Mouse (Mus musculus): ENCODE data around the gene Prpf3. TPM values are rescaled to one million over a fixed set of nuclear protein-coding genes. Genes with fewer than 3 reads are reported as not detected.
"Not testable (repeated sequence)": the region's sequence is repeated elsewhere in the genome, so short reads cannot be mapped to it uniquely, and the experiment has no call there.

Prpf3 gene
- total RNA-seq, 2 experiments from 2014 or later: 34.9 to 41.5 TPM

DNA sequence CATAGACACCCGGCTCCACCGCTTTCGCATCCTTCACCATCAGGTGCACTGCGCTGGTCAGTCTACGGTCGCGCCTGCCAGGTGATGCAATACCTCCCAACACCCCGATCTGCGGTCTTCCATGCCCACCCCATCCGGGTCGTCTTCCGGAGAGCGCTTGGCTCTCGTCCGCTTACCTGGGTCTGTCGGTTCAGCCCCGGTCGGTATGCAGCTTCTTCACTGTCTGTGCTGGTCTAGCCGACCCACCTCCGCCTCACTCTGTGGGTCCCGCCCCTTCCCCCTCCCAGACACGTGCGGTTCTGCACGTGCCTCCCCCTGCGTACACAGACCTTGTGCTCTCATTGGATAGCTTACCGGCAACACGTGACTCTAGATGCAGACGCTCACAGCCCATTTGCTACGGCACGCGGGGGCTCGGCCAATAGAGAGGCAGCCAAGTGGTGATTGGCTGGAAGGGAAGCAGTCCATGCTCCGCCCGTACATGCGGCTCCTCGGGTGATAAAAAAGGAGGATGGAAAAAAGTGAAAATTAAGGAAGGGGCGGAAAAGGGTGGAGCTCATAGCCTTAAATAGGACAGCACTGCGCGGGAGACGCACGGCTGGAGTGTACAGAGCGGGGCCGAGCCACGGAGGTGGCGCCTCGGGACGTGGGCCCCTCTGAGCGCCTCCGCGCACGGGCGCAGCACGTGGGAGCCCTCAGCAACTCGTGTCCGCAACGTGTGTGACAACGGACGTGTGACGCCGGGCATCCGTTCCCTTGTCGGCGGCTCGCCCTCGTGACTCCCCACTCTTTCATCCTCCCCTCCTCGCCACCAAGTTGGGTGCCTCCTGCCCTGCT is 26.5 kb upstream of the Prpf3 start, which contains the start of gene Ciart:
Gene Ciart (minus strand): TSS at position 273 of the 837 bp plus-strand sequence.
- DNase-seq: peak; percentile 94
- intact Hi-C loops (cut with DNase I): loop anchor here (1.0 kb wide), 1 partner anchor 25 kb away; no protein-coding TSS in a partner anchor

DNA sequence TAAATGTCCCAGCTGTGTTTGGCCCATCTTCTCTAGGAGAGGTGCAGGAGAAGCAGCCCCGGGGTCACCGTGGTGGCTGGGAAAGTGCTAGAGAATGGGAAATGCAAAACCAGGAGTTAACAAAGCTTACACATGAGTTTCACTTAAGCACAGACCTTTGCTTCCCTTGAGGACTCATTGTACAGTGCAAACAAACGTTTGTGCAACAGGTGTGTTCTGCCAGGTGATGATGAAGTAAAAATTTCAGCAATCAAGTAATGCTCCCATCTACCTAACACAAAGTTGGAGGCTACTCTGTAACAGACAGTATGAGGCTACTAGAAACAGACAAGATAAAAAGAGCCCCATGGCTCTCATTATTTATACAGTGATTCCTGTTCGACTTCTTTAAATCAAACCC is 23.4 kb upstream of the Prpf3 start:
- intact Hi-C loops (cut with DNase I): no loop called here
- DNase-seq: no peak

DNA sequence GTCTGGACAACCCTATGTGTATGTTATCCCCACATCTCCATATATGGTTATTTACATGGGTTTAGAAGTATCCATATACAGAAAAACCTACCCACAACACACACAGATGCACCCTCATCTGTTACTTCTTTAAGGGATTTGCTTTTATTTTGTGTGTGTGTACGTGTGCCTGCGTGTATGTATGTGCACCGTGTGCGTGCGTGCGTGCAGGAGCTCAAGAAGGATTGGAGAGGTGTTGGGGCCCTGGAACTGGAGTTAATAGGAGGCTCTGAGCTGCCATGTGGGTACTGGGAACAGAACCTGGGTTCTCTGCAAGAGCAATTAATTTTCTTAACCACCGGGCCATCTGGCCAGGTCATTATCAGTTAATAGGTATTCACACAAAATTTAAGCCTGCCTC is 16.4 kb upstream of the Prpf3 start:
- intact Hi-C loops (cut with DNase I): no loop called here
- no peak for DNase-seq

DNA sequence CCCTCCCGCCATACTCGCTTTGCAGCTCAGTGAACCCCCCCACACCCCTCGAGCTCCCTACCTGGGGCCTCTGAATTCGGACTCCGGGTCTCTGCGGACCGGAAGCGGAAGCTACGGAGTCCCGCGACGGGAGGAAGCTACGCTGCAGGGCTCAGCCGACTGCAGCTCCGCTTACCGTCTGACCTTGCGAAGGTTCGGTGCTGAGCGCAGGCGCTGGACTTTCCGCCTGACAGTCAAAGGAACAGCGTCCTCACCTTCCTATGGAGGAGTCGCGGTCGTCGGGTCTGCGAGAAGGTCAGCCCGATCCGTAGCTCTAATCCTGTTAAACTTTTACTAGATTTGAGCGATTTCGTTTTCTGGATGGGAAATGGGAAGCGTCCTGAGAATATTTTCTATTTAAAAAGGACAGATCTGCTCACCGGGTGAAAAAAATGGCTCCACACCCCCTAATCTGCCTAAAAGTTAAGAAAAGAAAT is 15.7 kb upstream of the Prpf3 start, which contains the start of gene Mrps21:
Gene Mrps21 (minus strand): TSS at position 128 of the 476 bp plus-strand sequence.
- intact Hi-C loops (cut with DNase I): no loop called here
- peak; percentile 86 for DNase-seq

DNA sequence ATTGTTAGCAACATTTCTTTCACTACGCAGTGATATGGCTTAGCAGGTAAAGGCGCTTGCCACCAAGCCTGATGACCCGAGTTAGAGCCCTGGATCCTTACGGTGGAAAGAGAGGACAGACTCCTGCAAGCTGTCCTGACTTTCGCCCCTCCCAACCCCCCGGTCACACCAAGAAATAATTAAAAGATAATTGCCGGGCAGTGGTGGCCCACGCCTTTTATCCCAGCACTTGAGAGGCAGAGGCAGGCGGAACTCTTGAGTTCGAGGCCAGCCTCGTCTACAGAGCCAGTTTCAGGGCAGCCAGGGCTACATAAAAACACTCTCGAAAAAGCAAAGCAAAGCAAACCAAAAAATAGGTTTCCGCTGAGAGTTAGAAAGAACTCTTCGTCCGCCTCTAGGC is 15.3 kb upstream of the Prpf3 start:
- intact Hi-C loops (cut with DNase I): no loop called here
- no peak for DNase-seq

DNA sequence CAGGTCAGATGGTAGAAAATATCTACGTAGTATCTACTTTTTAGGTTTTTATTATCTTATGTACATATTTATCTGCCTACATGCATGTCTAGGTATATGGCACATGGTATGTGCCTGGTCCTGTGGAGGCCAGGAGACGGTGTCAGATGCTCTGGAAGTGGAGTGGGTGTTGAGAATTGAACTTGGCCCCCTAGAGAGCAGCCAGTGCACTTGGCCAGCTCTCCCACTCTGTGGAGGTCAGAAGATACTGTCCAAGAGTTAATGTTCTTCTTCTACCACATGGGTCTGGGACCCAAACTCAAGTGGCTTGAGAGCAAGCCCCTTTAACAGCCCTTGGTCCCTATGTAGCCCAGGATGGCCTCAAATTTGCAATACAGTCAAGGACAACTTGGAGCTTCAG is 11.7 kb upstream of the Prpf3 start:
- no peak for DNase-seq
- intact Hi-C loops (cut with DNase I): no loop called here

DNA sequence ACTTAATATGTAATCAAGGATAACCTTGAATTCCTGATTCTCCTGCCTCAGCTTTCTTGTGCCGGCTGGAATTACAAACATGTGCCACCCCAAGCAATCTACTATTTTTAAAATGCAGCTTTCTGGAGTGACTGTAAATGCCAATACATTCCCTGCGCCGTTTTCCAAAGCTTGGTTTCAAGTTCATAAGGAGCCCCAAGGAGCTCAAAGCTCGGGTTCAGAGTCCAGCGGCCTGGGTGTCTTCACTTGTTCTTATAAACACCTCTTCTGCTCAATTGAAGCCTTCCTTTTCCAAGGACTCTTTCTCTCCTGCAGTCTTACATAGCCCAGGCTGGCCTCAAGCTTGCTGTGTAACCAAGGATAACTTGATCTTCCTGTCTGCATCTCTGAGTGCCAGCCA is 10.4 kb upstream of the Prpf3 start:
- DNase-seq: no peak
- intact Hi-C loops (cut with DNase I): no loop called here

DNA sequence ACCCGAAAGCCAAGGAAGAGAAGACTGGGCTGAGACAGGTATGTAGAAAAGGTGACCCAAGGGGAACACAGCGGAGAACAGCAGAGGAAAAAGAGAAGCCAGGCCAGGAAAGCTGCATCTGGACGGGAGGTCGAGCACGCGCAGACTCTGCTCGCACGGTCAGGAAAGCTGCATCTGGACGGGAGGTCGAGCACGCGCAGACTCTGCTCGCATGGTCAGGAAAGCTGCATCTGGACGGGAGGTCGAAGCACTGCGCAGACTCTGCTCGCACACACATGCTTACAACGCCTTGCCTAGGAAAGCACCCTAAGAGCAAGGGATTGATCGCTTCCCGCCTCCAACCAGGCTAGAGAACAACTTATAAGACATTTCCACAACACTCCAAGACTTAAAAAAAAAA is 9.9 kb upstream of the Prpf3 start:
- intact Hi-C loops (cut with DNase I): no loop called here
- no peak for DNase-seq

DNA sequence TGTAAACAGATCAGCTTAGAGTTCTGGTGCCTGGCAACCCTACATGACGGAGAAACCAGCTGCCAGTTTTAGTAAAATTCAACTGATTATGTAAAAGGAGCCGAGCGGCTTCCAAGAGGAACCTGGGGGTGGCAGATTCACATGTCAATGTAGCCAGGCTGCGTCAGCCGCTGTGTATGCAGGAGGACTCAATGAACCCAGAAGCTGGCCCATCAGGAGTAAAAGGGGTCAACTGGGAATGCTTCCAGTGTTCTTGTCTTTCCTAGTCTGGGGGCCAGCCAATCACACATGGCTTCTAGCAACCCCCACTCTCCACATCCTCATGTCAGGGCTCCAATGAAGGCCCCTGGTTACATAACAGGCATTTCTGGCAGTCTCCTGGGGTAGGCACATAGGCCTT is 9.4 kb upstream of the Prpf3 start:
- DNase-seq: no peak
- intact Hi-C loops (cut with DNase I): no loop called here

DNA sequence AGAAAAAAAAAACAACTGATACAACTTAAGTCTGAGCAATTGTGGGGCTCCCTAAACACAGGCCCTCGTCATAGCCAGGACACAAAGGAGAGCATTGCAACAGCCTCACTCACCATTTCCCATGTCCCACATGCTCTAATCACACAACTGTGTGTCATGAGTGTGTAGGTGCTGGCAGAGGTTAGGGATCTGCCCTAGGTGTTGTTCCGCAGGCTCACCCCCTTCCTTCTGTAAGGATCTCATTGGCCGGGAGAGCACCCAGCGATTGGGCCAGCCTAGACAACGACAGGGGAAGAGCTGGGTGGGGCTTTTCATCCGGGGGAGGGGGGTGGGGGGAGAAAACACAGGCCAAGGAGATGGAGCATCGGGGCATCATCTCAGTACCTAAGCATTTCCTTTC is 7.9 kb upstream of the Prpf3 start:
- no peak for DNase-seq
- intact Hi-C loops (cut with DNase I): no loop called here

DNA sequence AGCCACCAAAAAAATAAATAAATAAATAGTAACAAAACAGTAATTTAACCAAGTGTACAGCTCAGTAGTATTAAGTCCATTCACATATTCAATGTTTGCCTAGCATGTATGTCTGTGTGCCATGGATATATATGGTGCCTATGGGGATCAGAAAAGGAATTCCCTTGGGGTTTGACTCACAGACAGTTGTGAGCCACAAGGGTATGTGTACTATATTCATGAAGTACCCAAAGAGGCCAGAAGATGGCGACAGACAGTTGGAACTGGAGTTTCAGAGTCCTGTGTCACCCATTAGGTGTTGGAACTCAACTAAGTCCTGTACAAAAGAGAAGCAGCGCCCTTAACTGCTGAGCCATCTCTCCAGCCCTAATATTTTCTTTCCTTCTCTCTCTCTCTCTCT is 6.1 kb upstream of the Prpf3 start:
- intact Hi-C loops (cut with DNase I): no loop called here

DNA sequence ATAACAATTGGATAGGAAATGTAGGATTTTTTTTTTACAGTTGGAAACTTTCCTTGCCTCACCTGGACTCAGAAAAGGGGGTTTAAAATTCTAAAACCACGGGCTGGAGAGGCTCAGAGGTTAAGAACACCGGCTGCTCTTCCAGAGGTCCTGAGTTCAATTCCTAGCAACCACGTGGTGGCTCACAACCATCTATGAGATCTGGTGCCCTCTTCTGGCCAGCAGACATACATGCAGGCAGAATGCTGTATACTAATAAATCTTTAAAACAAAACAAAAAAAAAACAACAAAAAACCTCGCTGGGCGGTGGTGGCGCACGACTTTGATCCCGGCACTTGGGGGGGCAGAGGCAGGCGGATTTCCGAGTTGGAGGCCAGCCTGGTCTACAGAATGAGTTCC is 5.5 kb upstream of the Prpf3 start:
- DNase-seq: no peak
- intact Hi-C loops (cut with DNase I): no loop called here

More for the DNA sequence above, 6.1 kb upstream of the Prpf3 start:
- peak; percentile 65 for DNase-seq

DNA sequence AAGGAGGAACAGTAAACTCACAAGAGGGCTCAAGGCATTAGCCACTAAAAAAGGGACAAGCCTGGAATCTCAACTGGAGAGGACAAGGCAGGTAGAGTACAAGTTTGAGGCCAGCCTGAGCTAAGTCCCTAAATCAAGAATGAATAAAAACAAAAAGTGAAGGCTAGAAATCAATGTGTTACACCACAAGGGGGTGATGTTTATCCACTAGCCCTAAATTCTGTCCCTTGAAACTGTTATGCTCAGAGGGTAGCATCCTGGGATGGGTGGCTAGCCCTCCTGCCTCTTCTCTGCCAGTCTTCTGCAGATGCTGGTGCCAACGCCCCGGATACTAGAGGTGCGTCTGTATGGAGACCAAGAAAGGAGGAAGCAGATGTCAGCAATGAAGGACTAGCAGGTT is 4.6 kb upstream of the Prpf3 start:
- intact Hi-C loops (cut with DNase I): no loop called here

DNA sequence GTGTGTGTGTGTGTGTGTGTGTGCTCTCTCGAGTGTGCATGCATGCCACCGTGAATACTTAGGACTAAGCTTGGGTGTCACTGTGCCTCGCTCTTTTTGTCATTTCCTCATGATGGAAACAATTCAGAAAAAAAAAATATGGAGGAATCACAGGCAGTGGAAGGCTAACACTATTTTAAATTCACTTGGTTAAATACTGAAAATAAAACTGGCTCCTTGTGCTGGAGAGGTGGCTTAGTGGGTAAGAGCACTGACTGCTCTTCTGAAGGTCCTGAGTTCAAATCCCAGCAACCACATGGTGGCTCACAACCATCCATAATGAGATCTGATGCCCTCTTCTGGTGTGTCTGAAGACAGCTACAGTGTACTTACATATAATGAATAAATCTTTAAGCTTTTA is 2.6 kb upstream of the Prpf3 start:
- intact Hi-C loops (cut with DNase I); DNase-seq: not testable (repeated sequence)

More for the DNA sequence above, 4.6 kb upstream of the Prpf3 start:
- DNase-seq: no peak

DNA sequence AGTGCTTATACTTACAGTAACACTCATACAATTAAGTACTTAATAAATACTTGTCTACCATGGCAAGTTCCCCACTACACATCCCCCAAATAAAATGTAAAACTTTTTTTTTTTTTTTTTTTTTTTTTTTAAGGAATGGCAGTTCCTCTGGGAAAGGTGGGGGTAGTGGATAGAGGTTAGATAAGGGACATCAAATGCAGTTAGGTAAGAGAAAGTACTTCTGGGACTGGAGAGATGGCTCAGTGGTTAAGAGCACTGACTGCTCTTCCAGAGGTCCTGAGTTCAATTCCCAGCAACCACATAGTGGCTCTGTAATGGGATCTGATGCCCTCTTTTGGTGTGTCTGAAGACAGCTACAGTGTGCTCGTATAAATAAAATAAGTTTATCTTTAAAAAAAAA is 1.4 kb upstream of the Prpf3 start:
- intact Hi-C loops (cut with DNase I); DNase-seq: not testable (repeated sequence)

DNA sequence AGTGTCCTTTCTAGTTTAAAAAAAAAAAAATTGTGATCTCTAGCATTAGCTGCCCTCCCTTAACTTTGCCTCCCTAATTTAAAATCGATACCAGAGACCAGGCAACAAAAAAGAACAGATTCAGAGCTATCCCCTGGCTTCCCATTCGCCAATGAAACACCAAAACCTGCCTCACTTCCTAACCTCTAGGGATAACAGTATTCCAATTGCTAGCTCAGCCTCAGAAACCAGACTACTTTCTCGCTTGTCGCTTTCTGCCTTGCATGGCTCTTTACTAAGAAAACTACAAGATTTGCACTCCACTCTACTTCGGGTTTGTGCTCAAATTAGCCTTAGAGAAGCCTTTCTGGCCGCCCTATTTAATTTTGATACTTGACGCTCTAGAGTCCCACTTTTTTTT is 430 bp upstream of the Prpf3 start:
- DNase-seq: no peak
- intact Hi-C loops (cut with DNase I): no loop called here

DNA sequence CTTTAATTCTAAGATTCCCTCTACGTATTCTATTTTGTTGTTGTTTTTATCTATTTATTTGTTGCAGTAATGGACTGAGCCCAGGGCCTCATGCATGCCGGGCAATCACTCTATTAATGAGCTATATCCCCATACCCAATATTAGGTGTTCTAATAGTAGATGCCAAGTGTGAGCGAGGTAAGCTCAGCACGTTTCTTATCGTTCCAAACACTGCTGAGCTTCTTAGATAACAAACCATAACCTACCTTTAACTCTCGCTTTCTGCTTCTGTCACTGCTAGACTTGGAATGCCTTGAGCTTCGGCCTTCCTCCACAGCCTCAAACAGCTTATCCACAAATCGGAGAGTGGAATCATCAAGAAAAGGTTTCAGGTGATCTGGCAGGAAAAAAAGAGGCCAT is 4.4 kb downstream of the Prpf3 start:
- intact Hi-C loops (cut with DNase I): no loop called here
- DNase-seq: no peak

DNA sequence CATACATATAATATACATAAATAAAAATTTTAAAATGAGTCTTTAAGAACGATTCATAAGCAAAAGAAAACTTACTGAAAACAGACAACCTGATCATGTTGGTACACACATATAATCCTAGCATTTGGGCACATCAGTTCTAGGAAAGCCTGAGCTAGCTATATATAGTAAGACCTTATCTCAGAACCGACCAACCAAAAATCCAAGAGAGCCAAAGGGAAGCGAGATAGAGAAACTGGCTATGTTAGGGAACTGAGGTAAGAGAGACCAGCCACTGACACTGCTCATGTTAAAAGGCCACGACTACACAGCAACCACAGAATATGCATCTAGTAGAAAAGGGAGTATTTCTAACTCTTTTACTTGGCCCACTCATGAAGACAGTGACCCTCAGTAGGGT is 5.1 kb downstream of the Prpf3 start:
- no peak for DNase-seq
- intact Hi-C loops (cut with DNase I): no loop called here

DNA sequence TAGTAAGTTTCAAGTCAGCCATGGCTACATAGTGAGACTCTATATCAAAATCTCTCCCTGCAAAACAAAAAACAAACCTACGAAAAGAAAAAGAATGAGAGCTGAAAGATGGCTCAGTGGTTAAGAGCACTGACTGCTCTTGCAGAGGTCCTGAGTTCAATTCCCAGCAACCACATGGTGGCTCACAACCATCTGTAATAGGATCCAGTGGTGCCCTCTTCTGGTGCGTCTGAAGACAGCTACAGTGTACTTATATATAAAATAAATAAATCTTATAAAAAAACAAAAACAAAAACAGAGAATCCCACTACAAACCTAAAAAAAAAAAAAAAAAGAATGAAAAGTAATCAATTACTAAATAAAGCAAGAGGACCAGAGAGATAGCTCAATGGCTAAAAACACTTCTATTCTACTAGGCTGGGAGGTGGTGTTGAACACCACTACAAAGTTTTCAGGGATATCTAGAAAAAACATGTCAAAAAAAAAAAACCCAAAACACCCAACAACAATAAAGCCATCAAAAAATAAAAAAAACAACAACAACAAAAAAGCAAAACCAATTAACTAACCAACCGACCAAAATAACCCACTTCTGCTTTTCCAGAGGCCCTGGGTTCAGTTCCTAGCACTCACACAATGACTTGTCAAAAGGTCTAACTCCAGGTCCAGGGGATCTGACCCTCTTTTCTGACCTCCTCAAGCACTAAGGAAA is 13.0 kb downstream of the Prpf3 start:
- DNase-seq: no peak
- intact Hi-C loops (cut with DNase I): no loop called here

DNA sequence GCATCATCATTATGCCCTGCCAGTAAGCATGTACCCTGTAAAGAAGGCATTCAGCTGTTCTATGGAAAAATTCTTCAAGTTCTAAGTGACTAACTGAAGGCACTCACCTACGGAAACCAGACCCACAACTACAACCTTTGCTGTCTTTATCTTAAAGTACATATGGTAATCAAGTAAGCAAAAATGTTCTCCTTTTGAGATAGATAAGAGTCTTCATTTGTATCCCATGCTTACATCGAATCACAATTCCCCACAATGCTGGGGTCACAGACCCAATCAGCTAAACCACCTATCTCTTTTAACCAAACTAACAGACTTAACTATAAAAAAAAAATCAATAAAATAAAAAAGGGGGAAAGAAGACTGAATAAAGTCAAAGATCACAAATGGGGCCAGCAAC is 16.4 kb downstream of the Prpf3 start:
- DNase-seq: no peak
- intact Hi-C loops (cut with DNase I): loop anchor here (10.0 kb wide), 1 partner anchor 354 kb away; no protein-coding TSS in a partner anchor

DNA sequence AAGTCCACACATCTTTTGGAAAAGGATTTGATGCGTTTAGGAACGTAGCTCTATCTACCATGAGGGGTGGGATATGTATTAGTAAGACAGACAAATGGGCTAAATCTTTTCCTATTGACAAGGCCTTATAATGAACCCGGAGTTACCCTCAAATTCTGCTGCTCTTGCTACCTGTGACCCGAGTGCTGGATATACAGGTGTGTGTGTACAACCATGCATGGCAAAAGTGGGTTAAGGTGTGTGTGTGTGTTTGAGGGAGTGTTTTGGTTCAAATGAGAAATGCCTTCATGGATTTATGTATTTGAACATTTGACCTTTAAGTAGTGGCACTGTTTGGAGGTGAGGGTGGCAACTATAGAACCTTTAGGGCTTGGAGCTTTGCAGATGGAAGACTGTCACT is 26.6 kb downstream of the Prpf3 start:
- intact Hi-C loops (cut with DNase I): loop anchor here (5.0 kb wide), 1 partner anchor 57 kb away; no protein-coding TSS in a partner anchor
- DNase-seq: no peak

DNA sequence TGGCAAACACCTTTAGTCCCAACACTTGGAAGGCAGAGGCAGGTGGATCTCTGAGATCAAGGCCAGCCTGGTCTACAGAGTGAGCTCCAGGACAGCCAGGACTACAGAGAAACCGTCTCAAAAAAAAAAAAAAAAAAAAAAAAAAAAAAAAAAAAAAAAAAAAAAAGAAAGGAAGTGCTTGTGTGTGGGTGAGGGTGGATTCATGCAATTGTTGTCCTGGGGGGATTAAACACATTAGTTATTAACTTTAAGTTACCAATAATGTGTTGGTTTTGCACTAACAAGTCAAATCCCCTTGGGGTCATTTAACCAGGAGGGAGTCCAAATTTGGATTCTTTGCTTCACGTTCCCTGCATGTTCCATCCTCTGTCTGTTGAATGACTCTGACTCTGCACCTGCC is 29.4 kb downstream of the Prpf3 start:
- intact Hi-C loops (cut with DNase I): loop anchor here (5.0 kb wide), 1 partner anchor 54 kb away; no protein-coding TSS in a partner anchor

More for the DNA sequence above, 29.4 kb downstream of the Prpf3 start:
- DNase-seq: no peak
